ENCODE assay signal across 23 mouse cellular contexts in genomic region chr6:99091799-99092198, GRCm38 (mm10).
DNase-seq lines count a peak whose midpoint lies in the region; ATAC-seq and TF ChIP-seq lines count a peak whose summit lies in the region.
"Had no signal": no experiment of that assay in that cellular context is flagged by ENCODE, and none has a peak within 500 bp of the region (broad histone marks: within the 10 kb centered on the region; RNA-seq: fewer than 3 reads in every experiment).

No protein-coding gene starts in this region.

- no peak for ATAC-seq in heart, embryonic 16.5 days (replicated peaks; ENCODE audit: extremely low read depth, insufficient read depth, low FRiP score)
- no peak for ATAC-seq in erythroblast, adult 5-6 weeks (replicated peaks; ENCODE audit: low FRiP score, poor library complexity, severe bottlenecking)
- ATAC-seq: activated CD4-positive, CD25-positive, alpha-beta regulatory T cell, adult 4 months; CD4-positive, CD25-positive, alpha-beta regulatory T cell, adult 4 months; Patski had no signal

- H3K27ac ChIP-seq in heart, embryonic 10.5 days, result peak overlapping the region; percentile 94
- H3K27ac ChIP-seq in heart, embryonic 16.5 days (ENCODE audit: low read length), result no peak overlapping the region
- peak overlapping the region; percentile 47; the same call in 1 of the 2 replicates for H3K27ac ChIP-seq in CH12.LX (ENCODE audit: insufficient read depth, low read depth)
- no peak overlapping the region for H3K27ac ChIP-seq in MEL (ENCODE audit: control insufficient read depth, low read depth, low read length)

- H3K27me3 ChIP-seq in heart, embryonic 10.5 days (ENCODE audit: insufficient read depth, poor library complexity, severe bottlenecking), result no peaks in the 10 kb centered on the region
- H3K27me3 ChIP-seq in heart, embryonic 16.5 days (ENCODE audit: control insufficient read depth, insufficient read depth, low read length), result no peaks in the 10 kb centered on the region
- H3K27me3 ChIP-seq in CH12.LX (replicated peaks) (no peaks in the 10 kb centered on the region), MEL (ENCODE audit: control insufficient read depth in 1 of 2, insufficient read depth in 2 of 2, low read length in 2 of 2) (no peaks in the 10 kb centered on the region)
- H3K27me3 ChIP-seq: Patski had no signal

- 89% methylated on average over 2 of the region's 2 CpGs for WGBS in heart, embryonic 10.5 days
- WGBS in heart, embryonic 16.5 days, result 89% methylated on average over 2 of the region's 2 CpGs

- H3K9ac ChIP-seq in heart, embryonic 16.5 days (ENCODE audit: low read length), result 0 out of 2 replicates have a peak overlapping the region, but pooled peaks have one; percentile 7
- peak overlapping the region; percentile 89 for H3K9ac ChIP-seq in CH12.LX (ENCODE audit: insufficient read depth, low read depth)
- H3K9ac ChIP-seq in MEL (ENCODE audit: control insufficient read depth, low read depth, low read length, poor library complexity, severe bottlenecking), result no peak overlapping the region

- TF ChIP-seq EP300 in CH12.LX (IDR thresholded peaks at IDR 0.05; ENCODE audit: low read length) (peak; percentile 65; the same call in 1 of the 2 replicates), MEL (IDR thresholded peaks at IDR 0.05; ENCODE audit: low read depth in 1 of 2, low read length in 2 of 2) (no peak)

- no peak overlapping the region for H3K4me2 ChIP-seq in heart, embryonic 16.5 days (ENCODE audit: low read depth, low read length)
- H3K4me2 ChIP-seq in CH12.LX (ENCODE audit: insufficient read depth, low read depth, poor library complexity, severe bottlenecking), result peak overlapping the region; percentile 93

- H3K79me2 ChIP-seq in CH12.LX (replicated peaks; ENCODE audit: control insufficient read depth, extremely low read depth, insufficient read depth, poor library complexity, severe bottlenecking) (peaks cover 89% of the 10 kb centered on the region), MEL (ENCODE audit: control insufficient read depth, insufficient read depth, low read length, poor library complexity) (peaks cover 3% of the 10 kb centered on the region)

- in situ Hi-C loops in CH12.LX (cut with MboI; ENCODE audit: low pct_ligation_motif_present, low pct_unique_long_range_greater_than_20kb, low sequenced_read_pairs), result no loop called here

- DNase-seq in heart, embryonic 10.5 days (ENCODE audit: low spot score), result no peak
- DNase-seq in heart, adult 18-20 months, result no peak
- no peak for DNase-seq in heart, postnatal 25 days (ENCODE audit: low spot score)
- DNase-seq in CH12.LX (ENCODE audit: extremely low read depth), result no peak
- DNase-seq in MEL (ENCODE audit: low read depth, low spot score), result no peak
- DNase-seq in right cerebral cortex, postnatal 10 days (ENCODE audit: low spot score in 2 of 2), result no peak
- DNase-seq: adrenal gland, adult 2 months; adrenal gland, adult 8-10 months; adrenal gland, postnatal 10 days; adrenal gland, postnatal 14 days; adrenal gland, postnatal 25 days; adrenal gland, postnatal 36 days; B cell, adult 2 months; cerebellum, adult 11 months; cerebellum, adult 11-12 months; cerebellum, adult 18-20 months; cerebellum, adult 2 months had no signal

- H3K4me3 ChIP-seq in heart, embryonic 10.5 days, result no peak overlapping the region
- no peak overlapping the region for H3K4me3 ChIP-seq in heart, embryonic 16.5 days (ENCODE audit: low read length)
- H3K4me3 ChIP-seq in CH12.LX (replicated peaks in 1 of 3; ENCODE audit: low read depth in 2 of 3, low read length in 2 of 3, poor library complexity in 1 of 3) (peak overlapping the region; percentile 8 to 86 (median 74)), MEL (ENCODE audit: control insufficient read depth in 1 of 2, insufficient read depth in 1 of 2, low read depth in 2 of 2, low read length in 2 of 2) (no peak overlapping the region)

- TF ChIP-seq POLR2A in CH12.LX (IDR thresholded peaks at IDR 0.05; ENCODE audit: low read depth, low read length), result no peak
- TF ChIP-seq POLR2A in MEL (IDR thresholded peaks at IDR 0.05; ENCODE audit: control insufficient read depth in 1 of 2, insufficient read depth in 1 of 2, low read depth in 1 of 2, low read length in 2 of 2, poor library complexity in 1 of 2), result no peak

- no peaks in the 10 kb centered on the region for H3K9me3 ChIP-seq in heart, embryonic 10.5 days
- no peaks in the 10 kb centered on the region for H3K9me3 ChIP-seq in heart, embryonic 16.5 days (replicated peaks; ENCODE audit: control insufficient read depth, low read length)
- H3K9me3 ChIP-seq in CH12.LX (replicated peaks; ENCODE audit: low read length) (no peaks in the 10 kb centered on the region), MEL (replicated peaks; ENCODE audit: insufficient read depth, low read length) (no peaks in the 10 kb centered on the region)
- H3K9me3 ChIP-seq: G1E had no signal

- TF ChIP-seq CTCF in CH12.LX (conservative IDR thresholded peaks at IDR 0.05 in 1 of 2, IDR thresholded peaks at IDR 0.05 in 1 of 2; ENCODE audit: low read depth in 2 of 2, low read length in 2 of 2) (no peak), MEL (IDR thresholded peaks at IDR 0.05 in 2 of 3, conservative IDR thresholded peaks at IDR 0.05 in 1 of 3; ENCODE audit: control insufficient read depth in 1 of 3, insufficient read depth in 1 of 3, low read depth in 2 of 3, low read length in 3 of 3, poor library complexity in 1 of 3, severe bottlenecking in 1 of 3) (no peak)

- dilution Hi-C loops in CH12.LX (cut with MboI; ENCODE audit: extremely low pct_ligation_motif_present, extremely low pct_unique_long_range_greater_than_20kb, low sequenced_read_pairs), result no loop called here

- H3K36me3 ChIP-seq in heart, embryonic 10.5 days, result no peaks in the 10 kb centered on the region
- no peaks in the 10 kb centered on the region for H3K36me3 ChIP-seq in heart, embryonic 16.5 days (ENCODE audit: control insufficient read depth, insufficient read depth)
- peaks cover 30 to 45% of the 10 kb centered on the region in 2 experiments for H3K36me3 ChIP-seq in CH12.LX (replicated peaks in 1 of 2; ENCODE audit: control insufficient read depth in 1 of 2, insufficient read depth in 1 of 2, low read length in 1 of 2)
- peaks cover 0 to 13% of the 10 kb centered on the region in 2 experiments; a peak in 2 of 4 replicates for H3K36me3 ChIP-seq in MEL (ENCODE audit: control insufficient read depth in 1 of 2, insufficient read depth in 2 of 2, low read length in 2 of 2)

- intact Hi-C loops in heart, postnatal 25 days (cut with DNase I), result loop anchor here (5.0 kb wide), 1 partner anchor 59 kb away; no protein-coding TSS in a partner anchor

- H3K4me1 ChIP-seq in heart, embryonic 10.5 days, result peaks cover 82% of the 10 kb centered on the region
- H3K4me1 ChIP-seq in heart, embryonic 16.5 days (ENCODE audit: control insufficient read depth, insufficient read depth, low read length), result peaks cover 50% of the 10 kb centered on the region
- H3K4me1 ChIP-seq in CH12.LX (ENCODE audit: control insufficient read depth in 1 of 2, insufficient read depth in 2 of 2) (peaks cover 13 to 63% of the 10 kb centered on the region in 2 experiments), MEL (ENCODE audit: control insufficient read depth in 1 of 2, insufficient read depth in 2 of 2, low read length in 2 of 2) (peaks cover 0 to 12% of the 10 kb centered on the region in 2 experiments; a peak in 2 of 4 replicates)

- no peak for TF ChIP-seq RAD21 in CH12.LX (IDR thresholded peaks at IDR 0.05; ENCODE audit: low read depth, low read length)
- no peak for TF ChIP-seq RAD21 in MEL (IDR thresholded peaks at IDR 0.05; ENCODE audit: low read depth, low read length)

TF ChIP-seq in CH12.LX, 34 proteins besides CTCF, POLR2A, EP300 and RAD21 (continues in another document):
- TF ChIP-seq CHD1 (IDR thresholded peaks at IDR 0.05; ENCODE audit: low read depth, low read length) (peak; percentile 67; the same call in 1 of the 2 replicates), ELF1 (IDR thresholded peaks at IDR 0.05; ENCODE audit: low read depth, low read length) (no peak), KAT2A (IDR thresholded peaks at IDR 0.05; ENCODE audit: insufficient replicate concordance, low read length) (no peak), ETS1 (conservative IDR thresholded peaks at IDR 0.05; ENCODE audit: low read depth, low read length) (peak; percentile 63; the same call in 1 of the 2 replicates), ZMIZ1 (IDR thresholded peaks at IDR 0.05; ENCODE audit: low read depth, low read length) (0 out of 2 replicates have a peak, but pooled peaks have one; percentile 38), TCF12 (IDR thresholded peaks at IDR 0.05; ENCODE audit: low read depth, low read length) (peak; percentile 59; the same call in 1 of the 2 replicates), MAZ (IDR thresholded peaks at IDR 0.05; ENCODE audit: low read depth, low read length) (no peak), ZC3H11A (IDR thresholded peaks at IDR 0.05; ENCODE audit: low read depth, low read length) (no peak), JUN (IDR thresholded peaks at IDR 0.05; ENCODE audit: insufficient read depth, low read depth, low read length) (no peak), NRF1 (IDR thresholded peaks at IDR 0.05; ENCODE audit: low read depth, low read length) (no peak), MYC (IDR thresholded peaks at IDR 0.05; ENCODE audit: low read depth, low read length) (no peak), IRF4 (IDR thresholded peaks at IDR 0.05; ENCODE audit: low read depth, low read length) (peak; percentile 46; the same call in 1 of the 2 replicates)

TF ChIP-seq in MEL, 35 proteins besides CTCF, POLR2A, EP300 and RAD21:
- no peak for TF ChIP-seq NELFE (IDR thresholded peaks at IDR 0.05; ENCODE audit: low read depth, low read length)
- 0 out of 2 replicates have a peak, but pooled peaks have one; percentile 10 for TF ChIP-seq GATA1 (IDR thresholded peaks at IDR 0.05; ENCODE audit: low read depth, low read length)

Comparison
In these comparisons a context has a peak if more than half of its experiments do, and no peak if none do; other contexts are left out.
1. H3K27ac ChIP-seq: peak in heart, embryonic 10.5 days (single experiment) and CH12.LX (single experiment); none in heart, embryonic 16.5 days (single experiment) and MEL (single experiment).
2. H3K4me3 ChIP-seq: peak in CH12.LX (3 of 3); none in heart, embryonic 10.5 days (single experiment), heart, embryonic 16.5 days (single experiment) and MEL (0 of 2).